Mouse (Mus musculus) ovary, postnatal 14 days (tissue): Measurements from ENCODE around the gene Lenep.

ENCODE experiments used
- DNase-seq: peaks from one replicate; pipeline ENCODE4 v3.0.0; 2022; ENCODE audit warnings: low spot score

Gene Lenep

DNA sequence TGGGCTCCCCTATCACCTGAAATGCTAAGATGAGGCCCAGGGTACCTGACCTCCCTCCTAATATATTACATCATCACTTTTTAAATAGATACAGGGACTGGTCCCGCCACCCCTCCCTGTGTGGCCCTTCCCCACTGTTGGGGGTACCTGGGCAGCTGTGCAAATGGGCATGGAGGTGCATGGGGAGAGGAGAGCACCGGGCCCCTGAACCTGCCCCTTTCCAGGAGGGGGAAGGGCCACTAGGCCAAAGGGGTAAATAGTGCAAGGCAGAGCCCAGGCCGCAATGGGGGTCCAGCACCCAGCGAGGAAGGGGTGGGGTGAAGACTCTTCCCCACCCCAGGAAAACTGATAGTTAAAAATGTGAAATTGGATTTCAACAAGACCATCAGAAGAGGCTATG is 24.8 kb downstream of the Lenep start:
- DNase-seq, result no peak

DNA sequence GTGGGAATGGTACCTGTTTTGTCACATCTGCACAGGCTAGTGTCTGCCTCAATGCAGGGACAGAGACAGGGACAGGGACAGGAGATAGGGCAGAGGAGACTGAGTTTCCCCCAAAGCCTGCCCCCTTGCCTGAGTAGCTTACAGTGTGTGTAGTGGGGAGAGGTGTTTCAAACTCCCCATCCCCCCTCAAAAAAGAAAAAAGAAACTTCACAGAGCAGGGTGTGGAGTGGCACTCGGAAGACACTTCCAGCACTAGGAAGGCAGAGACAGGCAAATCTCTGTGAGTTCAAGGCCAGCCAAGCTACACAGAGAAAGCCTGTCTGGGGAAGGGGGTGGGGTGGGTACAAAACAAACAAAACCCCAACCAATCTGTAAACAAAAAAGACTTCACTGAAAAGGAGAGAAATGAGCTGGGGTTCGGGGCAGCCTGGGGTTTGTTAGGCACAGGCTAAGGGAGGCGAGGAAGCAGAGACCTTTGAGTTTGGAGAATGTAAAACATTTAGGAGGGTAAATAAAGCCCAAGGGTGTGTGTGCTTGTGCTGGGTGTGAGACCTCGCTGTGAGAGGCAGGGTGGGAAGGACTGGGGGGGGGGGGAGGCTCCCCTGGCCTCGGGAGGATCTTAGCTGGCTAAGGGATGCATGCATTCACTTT is 28.9 kb downstream of the Lenep start:
- no peak for DNase-seq

DNA sequence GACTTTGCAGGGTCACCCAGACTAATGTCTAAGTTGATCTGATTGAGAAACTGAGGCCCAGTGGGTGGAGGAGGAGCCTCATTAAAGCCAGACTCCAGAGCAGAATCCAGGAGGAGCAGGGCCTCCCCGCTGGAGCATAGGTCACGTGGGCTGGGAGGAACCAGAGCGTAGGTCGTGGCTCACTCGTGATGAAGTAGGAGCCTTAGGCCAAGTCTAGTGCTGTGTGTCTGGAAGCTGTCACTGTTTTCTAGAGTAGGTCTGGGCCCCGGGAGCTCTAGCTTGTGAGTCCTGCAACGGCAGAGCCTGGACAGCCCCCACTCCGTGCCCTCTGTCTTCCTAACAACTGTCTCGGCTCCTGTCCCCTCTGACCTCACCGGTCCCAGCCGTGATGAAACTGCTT is 35.3 kb downstream of the Lenep start:
- no peak for DNase-seq

DNA sequence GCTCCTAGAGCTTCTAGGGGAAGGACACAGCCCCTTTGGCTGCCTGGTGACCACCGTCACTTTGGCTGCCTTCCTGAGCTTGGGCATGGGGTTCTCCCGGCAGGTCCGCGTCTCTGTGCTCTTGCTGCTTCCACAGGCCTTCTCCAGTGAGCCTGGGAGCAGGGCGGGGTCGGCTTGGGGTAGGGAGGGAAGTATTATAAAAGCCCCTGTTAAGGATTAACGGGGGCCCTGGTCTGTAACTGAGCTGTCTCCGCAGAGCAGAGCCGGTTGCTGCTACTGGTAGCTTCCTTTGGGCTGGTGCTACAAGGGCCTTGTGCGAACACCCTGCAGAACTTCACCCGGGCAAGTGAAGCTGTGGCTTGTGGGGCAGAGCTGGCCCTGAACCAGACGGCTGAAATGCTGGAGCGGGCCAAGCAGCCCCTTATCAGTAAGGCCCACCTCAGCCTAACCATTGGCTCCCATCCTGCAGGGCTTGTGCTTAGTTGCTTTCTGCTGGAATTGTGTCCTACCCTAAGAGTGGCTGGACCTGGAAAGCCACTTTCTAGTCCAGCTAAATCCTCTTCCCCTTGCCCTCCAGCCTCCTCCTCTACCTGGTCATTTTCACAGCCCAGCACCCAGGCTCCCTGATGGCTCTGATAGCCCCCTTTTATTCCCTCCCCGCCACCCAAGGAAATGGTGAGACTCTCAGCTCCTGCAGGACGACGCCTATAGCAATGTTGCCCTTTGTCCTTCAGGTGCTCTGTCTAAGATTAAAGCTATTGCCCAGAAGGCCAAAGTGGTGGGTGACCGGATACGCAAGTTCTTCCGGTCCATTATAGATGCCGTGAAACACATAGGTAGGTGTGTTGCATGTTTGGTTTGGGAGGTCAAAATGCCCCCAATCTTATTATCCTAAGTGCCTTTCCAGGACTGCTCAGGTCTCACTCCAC is 36.8 kb downstream of the Lenep start:
- DNase-seq, result no peak

DNA sequence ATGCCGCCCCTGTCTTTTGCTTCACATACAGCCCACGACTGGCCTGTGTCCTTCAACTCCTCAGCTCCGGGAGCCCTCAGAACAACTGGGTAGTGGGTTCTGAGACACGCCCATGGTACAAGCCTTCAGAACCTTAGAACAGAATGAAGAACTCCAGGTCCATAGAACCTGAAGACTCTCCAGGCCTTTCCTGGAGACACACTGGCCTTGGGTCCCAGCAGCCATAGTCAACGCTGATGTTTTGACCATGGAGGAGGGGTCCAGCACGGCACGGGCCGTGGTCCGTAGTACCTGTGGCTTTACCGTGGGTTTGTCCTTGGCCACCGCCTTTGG is 37.5 kb downstream of the Lenep start, which contains the start of gene Dcst1:
Dcst1 (minus strand) TSS at position 101 of the 333 bp plus-strand sequence.
- DNase-seq, result no peak

DNA sequence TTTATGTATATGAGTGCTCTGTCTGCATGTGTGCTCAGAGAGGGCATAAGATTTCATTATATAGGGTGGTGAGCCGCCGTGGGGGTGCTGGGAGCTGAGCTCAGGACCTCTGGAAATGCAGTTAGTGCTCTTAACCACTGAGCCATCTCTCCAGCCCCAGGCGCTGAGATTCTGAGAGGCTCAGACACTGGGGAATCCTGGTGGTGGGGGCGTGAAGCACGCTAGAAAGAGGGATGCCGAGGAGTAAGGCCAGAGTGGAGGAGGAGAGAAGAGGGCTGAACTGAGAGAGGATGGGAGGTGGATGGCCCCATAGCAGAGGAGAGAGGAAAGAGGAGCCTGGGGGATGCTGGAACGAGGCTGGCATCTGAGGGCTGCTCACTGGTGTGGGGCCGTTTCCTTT is 38.0 kb downstream of the Lenep start:
- no peak for DNase-seq

DNA sequence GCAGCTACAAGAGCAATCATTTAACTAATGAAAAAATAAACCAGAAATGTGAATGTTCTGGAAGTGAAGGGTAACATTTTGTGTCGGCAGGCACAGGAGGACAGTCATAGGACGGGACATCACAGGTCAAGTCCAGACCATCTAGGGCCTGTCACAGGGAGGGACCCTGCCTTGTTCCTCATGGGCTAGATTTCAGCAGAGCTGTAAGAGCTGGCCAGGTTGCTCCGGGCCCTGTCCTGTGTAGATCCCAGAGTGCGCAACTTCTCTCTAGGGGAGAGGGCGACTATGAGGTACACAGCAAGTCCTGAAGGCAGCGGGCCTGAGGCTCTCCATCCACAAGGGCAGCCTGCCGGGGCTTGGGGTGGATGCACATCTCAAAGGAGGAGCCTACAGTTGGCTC is 40.9 kb downstream of the Lenep start, which contains the start of gene Dcst2:
Dcst2 (plus strand) TSS at position 301 of the 400 bp plus-strand sequence.
- no peak for DNase-seq

GRCm38 (mm10) chr3:89360237-89360636 is 42.4 kb downstream of the Lenep start:
- no peak for DNase-seq

DNA sequence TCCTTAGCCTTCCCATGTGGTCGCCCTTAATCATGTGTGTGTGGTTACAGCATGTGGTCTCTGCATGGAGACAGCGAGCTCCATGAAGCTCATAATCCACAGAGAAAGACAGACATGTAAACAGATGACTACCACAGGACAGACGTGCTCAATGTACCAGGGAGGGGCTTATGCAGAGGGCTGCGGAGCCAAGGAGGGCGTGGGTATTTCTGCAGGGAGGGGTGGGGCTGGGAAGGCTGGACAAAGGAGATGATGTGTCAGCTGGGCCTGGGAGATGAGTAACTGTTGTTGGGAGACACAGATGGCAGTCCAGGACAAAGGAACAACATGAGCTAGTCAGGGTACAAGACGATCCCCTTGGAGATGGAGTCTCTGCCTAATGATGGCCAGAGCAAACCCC is 43.0 kb downstream of the Lenep start:
- DNase-seq, result no peak

- no peak for DNase-seq
These were observed 46.6 kb downstream of the Lenep start for GRCm38 (mm10) chr3:89356029-89356428.

DNA sequence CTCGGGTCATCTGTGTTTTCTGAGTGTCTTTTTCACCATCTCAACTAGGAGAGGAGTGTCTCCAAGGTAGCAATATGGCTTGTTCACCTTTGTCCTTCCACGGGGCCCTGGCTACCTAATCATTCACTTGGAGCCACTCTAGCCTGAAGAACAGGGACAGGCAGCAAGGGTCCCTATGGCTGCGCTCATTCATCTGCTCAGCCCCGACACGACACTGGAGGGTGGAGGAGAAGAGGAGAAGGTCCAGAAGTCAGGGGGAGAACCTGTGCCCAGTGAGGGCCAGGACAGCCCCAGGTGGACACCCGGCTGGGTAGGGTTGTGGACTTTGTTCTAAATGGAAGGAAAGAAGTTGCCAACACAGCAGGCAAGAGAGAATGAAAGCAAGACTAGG is 47.1 kb downstream of the Lenep start:
- no peak for DNase-seq

DNA sequence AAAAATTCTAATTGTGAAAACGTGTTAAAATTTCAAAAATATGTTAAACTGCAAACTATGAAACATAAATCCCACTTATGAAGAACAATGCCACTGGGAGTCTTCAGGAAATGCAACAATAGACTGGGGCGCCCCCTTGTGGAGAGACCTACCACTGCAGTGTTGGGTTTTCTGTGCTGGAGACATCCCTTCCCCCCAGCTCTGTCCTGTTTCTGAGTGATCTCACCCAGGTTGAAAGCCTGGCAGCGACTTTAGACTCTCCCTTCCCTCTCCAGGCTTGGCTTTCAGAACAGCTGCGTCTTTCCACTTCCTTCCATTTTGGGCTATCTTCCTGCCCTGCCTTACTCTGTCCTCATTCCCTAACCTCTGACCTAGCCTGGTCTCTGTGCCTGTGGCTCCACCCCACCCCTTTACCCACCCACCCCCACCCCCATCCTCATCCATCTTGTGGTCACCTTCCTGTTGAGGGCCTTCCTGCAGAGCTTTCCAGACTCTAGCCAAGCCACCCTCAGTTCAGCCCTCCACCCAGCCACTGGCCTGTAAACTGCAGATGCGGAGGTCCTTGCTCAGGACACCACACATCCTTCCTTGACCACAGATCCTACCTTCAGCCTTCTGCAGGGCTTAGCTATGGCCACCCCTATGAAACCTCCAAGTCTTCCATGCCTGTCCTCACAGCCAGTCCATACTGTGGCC is 47.6 kb downstream of the Lenep start:
- peak; percentile 88 for DNase-seq

DNA sequence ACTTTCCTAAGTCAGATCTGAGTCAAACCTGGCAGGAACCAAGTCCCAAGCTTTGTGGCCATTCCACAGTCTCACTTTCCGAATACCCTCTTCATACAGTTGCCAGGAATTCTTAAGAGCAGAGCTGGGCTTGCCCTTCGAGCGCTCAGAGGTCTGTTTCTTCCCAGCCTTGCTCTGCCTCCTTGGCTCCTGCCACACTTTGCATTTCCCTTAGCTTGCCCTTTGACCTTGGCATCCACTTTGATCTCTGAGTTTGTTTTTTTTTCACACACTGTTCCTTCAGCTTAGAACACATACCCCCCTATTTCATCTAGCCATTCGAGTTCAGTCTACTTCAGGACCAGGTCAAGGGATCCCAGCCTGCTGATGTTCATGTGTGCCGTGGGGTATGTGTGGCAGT is 51.3 kb downstream of the Lenep start:
- no peak for DNase-seq
